Mouse (Mus musculus) spleen, adult 2 months (tissue): ENCODE results near the gene Nos1. TPM values are rescaled to one million over a fixed set of nuclear protein-coding genes. Genes with fewer than 3 reads are reported as not detected.

ENCODE experiments used
- DNase-seq, 2 experiments: peaks; one replicate each; pipeline versions ENCODE4 v3.0.0 to v3.0.0-alpha.2; 2012 to 2021; ENCODE audit warnings: low spot score in 2 of 2, low read depth in 1 of 2
- H3K27ac ChIP-seq: fragments of 200-500 bp; 2 replicates; pipeline ENCODE4 v1.5.1; 2012; ENCODE audit warnings: low read length, inconsistent platforms; ENCODE audit not compliant: insufficient read depth
- H3K27me3 ChIP-seq: fragments of 200-500 bp; 2 replicates; pipeline ENCODE4 v1.6.1; 2012; ENCODE audit warnings: mild to moderate bottlenecking, moderate library complexity, low read length, inconsistent platforms; ENCODE audit not compliant: control insufficient read depth, insufficient read depth
- H3K36me3 ChIP-seq: fragments of 200-500 bp; 2 replicates; pipeline ENCODE4 v1.6.1; 2012; ENCODE audit warnings: mild to moderate bottlenecking, low read length, inconsistent platforms; ENCODE audit not compliant: control insufficient read depth, insufficient read depth
- H3K4me1 ChIP-seq: fragments of 200-500 bp; 2 replicates; pipeline ENCODE4 v1.6.1; 2011; ENCODE audit warnings: inconsistent platforms; ENCODE audit not compliant: control insufficient read depth, insufficient read depth, insufficient read length
- H3K4me3 ChIP-seq: fragments of 200-500 bp; 2 replicates; pipeline ENCODE4 v1.5.1; 2011; ENCODE audit warnings: mild to moderate bottlenecking, inconsistent platforms; ENCODE audit not compliant: insufficient read depth, insufficient read length; ENCODE audit errors: extremely low read depth
- CTCF ChIP-seq: fragments of 200-500 bp; IDR thresholded peaks from 2 replicates; pipeline ENCODE4 v1.5.1; 2011; ENCODE audit warnings: mild to moderate bottlenecking, inconsistent platforms; ENCODE audit not compliant: insufficient read depth, insufficient read length, insufficient replicate concordance; ENCODE audit errors: extremely low read depth
- POLR2A ChIP-seq: fragments of 200-500 bp; IDR thresholded peaks from 2 replicates; pipeline ENCODE4 v1.6.1; 2011; ENCODE audit warnings: low read depth, low read length, inconsistent platforms
- WGBS: fragments of 180-500 bp; shearing (Covaris S2); methylation state at CpG from one replicate; pipeline ENCODE4 v1.1.7; 2018; 5-methylcytosine and 5-hydroxymethylcytosine counted together
- polyA plus RNA-seq: library from polyadenylated mRNA; depleted of rRNA; stranded (reverse); fragments of >200 nt; gene quantifications from 2 replicates; pipeline ENCODE4 v1.2.3, GENCODE M21; 2012

Gene Nos1
- polyA plus RNA-seq, 1 experiment = 0.37 TPM

DNA sequence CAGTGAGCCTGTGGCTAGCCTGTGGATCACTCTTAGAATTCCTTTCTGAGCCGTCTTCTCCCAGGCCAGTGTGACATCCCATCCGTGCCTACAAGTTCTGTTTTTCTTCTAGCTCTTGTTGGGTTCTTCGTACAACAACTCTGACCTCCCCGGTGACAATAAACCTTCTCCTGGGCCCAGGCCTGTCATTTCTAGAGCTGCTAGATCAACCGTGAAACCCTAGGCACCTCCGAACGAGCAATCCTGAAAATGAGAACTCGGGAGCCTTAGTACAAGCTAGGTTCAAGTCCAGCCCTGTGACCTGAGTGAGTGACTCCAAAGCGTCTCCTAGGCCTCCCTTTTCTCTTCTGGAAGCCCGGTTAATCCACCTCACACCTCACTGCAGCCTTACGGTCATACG is 69.6 kb downstream of the Nos1 start:
- no peaks in the 10 kb centered on the region for H3K27me3 ChIP-seq
- 80% methylated on average over 12 of the region's 12 CpGs for WGBS
- H3K27ac ChIP-seq = no peak overlapping the region
- H3K36me3 ChIP-seq = no peaks in the 10 kb centered on the region
- H3K4me3 ChIP-seq = no peak overlapping the region
- H3K4me1 ChIP-seq = no peaks in the 10 kb centered on the region
- TF ChIP-seq CTCF (no peak), POLR2A (no peak)
- DNase-seq = no peak

GRCm38 (mm10) chr5:117853741-117854140 is 72.9 kb downstream of the Nos1 start:
- 69% methylated on average over 10 of the region's 10 CpGs for WGBS
- no peaks in the 10 kb centered on the region for H3K4me1 ChIP-seq
- DNase-seq = no peak
- TF ChIP-seq POLR2A (no peak), CTCF (no peak)
- H3K27ac ChIP-seq = no peak overlapping the region
- H3K27me3 ChIP-seq = no peaks in the 10 kb centered on the region
- no peak overlapping the region for H3K4me3 ChIP-seq
- no peaks in the 10 kb centered on the region for H3K36me3 ChIP-seq

DNA sequence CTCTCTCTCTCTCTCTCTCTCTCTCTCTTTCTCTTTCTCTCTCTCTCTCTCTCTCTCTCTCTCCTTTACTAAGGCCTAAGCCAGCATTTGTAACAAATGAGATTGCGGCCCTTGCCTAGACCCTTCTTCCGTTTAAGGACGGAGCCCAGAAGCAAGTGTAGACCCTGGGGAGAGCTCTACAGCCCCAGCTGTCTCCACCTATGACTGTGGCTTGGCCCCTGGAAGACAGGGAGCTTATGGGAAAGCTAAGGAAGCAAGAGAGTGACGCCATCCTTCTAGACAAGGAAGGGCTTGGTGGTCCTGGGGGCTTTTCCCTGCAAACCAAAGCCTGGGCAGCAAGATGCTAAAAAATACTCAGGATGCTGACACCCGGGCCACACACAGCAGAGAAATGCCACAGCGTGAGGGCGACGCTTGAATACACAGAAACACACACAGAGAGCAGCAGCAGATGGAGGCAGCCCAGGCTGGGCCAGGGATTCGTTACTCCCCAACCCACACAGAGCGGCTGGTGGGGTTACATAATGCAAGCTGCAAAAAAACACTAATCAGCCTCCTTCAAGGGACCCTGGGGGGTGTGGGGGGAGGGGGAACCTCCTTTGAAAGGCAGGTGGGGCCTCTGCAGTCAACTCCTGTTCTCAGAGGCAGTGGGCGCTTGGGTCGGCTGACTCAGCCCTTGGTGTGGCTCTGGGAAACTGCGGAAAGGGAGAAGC is 83.9 kb downstream of the Nos1 start:
- no peak for DNase-seq
- 19% methylated on average over 13 of the region's 13 CpGs for WGBS
- no peaks in the 10 kb centered on the region for H3K4me1 ChIP-seq
- H3K4me3 ChIP-seq = no peak overlapping the region
- no peaks in the 10 kb centered on the region for H3K36me3 ChIP-seq
- TF ChIP-seq CTCF (no peak), POLR2A (no peak)
- no peak overlapping the region for H3K27ac ChIP-seq
- no peaks in the 10 kb centered on the region for H3K27me3 ChIP-seq

GRCm38 (mm10) chr5:117865876-117866275 is 85.0 kb downstream of the Nos1 start:
- no peaks in the 10 kb centered on the region for H3K36me3 ChIP-seq
- TF ChIP-seq CTCF = no peak
- no peak overlapping the region for H3K27ac ChIP-seq
- H3K4me3 ChIP-seq = no peak overlapping the region
- WGBS = 47% methylated on average over 16 of the region's 16 CpGs
- no peak for DNase-seq
- no peaks in the 10 kb centered on the region for H3K4me1 ChIP-seq
- no peaks in the 10 kb centered on the region for H3K27me3 ChIP-seq

DNA sequence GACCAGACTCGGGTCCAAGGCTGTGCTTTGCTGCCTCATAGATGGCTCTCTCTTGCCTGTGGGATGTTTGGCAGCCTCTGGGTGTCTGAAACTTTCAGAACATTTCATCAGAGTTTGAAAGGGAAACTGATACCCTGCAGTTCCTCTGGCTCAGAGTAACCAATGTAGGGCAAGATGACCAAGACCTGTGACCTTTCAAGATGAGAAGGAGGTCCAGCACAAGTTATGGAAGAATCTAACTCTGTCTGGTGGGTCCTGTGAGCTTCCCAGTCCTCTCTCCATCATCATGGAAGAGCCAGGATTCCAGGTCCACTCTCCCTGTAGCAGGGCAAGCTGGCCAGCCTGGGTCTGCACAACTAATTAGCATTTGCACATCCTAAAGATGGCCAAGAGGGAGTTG is 90.8 kb downstream of the Nos1 start:
- no peaks in the 10 kb centered on the region for H3K36me3 ChIP-seq
- no peaks in the 10 kb centered on the region for H3K4me1 ChIP-seq
- 55% methylated on average over 1 of the region's 1 CpGs for WGBS
- no peak for TF ChIP-seq POLR2A
- TF ChIP-seq CTCF = no peak
- DNase-seq = no peak
- H3K4me3 ChIP-seq = no peak overlapping the region
- no peak overlapping the region for H3K27ac ChIP-seq
- no peaks in the 10 kb centered on the region for H3K27me3 ChIP-seq

DNA sequence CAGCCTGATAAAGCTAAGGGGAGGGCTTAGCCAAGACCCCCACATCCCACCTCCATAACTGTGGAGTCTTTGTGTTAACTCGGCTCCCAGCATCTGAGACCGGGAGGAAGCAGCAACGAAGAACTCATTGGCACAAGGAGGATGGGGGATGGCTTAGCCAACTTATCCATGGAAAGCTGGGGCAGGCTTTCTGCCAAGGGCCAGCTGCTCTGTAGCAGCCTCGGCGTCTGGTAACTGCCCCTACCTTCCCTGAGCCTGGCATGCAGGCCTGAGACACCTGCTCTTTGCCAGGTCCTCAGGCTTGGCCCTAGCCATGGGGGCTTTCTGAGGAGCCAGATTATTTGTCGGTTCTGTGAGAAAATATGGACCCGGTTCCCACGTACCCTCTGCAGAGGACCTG is 93.0 kb downstream of the Nos1 start:
- 84% methylated on average over 8 of the region's 8 CpGs for WGBS
- no peak overlapping the region for H3K4me3 ChIP-seq
- TF ChIP-seq POLR2A (no peak), CTCF (no peak)
- no peak for DNase-seq
- no peaks in the 10 kb centered on the region for H3K36me3 ChIP-seq
- H3K27ac ChIP-seq = no peak overlapping the region
- H3K27me3 ChIP-seq = no peaks in the 10 kb centered on the region
- no peaks in the 10 kb centered on the region for H3K4me1 ChIP-seq

DNA sequence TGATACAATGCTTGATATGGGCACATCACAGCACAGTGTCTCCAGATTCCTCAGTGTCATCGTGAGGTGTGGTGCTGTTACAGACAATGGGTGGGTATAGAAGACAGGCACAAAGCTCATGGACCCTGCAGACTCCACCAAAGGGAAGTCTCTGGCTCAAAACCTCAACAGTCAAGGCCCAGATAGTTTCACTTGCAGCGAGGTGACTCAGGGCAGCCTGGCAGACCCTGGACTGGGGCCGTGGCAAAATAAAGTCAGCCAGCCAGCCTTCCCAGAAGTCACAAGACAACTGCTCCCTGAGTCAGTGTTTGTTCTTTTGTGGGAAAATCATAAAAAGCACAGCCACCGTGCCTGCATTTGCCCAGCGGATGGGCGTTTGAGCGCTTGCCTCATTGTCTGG is 93.4 kb downstream of the Nos1 start:
- no peak for DNase-seq
- no peak overlapping the region for H3K4me3 ChIP-seq
- no peaks in the 10 kb centered on the region for H3K4me1 ChIP-seq
- 86% methylated on average over 7 of the region's 7 CpGs for WGBS
- H3K36me3 ChIP-seq = no peaks in the 10 kb centered on the region
- H3K27ac ChIP-seq = no peak overlapping the region
- no peak for TF ChIP-seq CTCF
- no peak for TF ChIP-seq POLR2A
- no peaks in the 10 kb centered on the region for H3K27me3 ChIP-seq
